Mouse (Mus musculus) cerebellum, adult 2 months (tissue): ENCODE results near the gene Tubd1. TPM values are rescaled to one million over a fixed set of nuclear protein-coding genes. Genes with fewer than 3 reads are reported as not detected.

ENCODE experiments used
- DNase-seq, 2 experiments: peaks; one replicate each; pipeline ENCODE4 v3.0.0; 2021
- H3K27ac ChIP-seq: fragments of 200-500 bp; 2 replicates; pipeline ENCODE4 v1.5.1; 2012; ENCODE audit warnings: low read length, control low read depth, inconsistent platforms; ENCODE audit not compliant: insufficient read depth
- H3K27me3 ChIP-seq: fragments of 200-500 bp; 2 replicates; pipeline ENCODE4 v1.6.1; 2012; ENCODE audit warnings: inconsistent platforms, mild to moderate bottlenecking, low read length, moderate library complexity; ENCODE audit not compliant: control insufficient read depth, insufficient read depth
- H3K4me1 ChIP-seq: fragments of 200-500 bp; 2 replicates; pipeline ENCODE4 v1.6.1; 2011; ENCODE audit warnings: low read length; ENCODE audit not compliant: control insufficient read depth, insufficient read depth
- H3K4me3 ChIP-seq: fragments of 200-500 bp; replicated peaks from 2 replicates; pipeline ENCODE3; 2011; ENCODE audit warnings: mild to moderate bottlenecking, low read depth, low read length, control low read depth; ENCODE audit not compliant: insufficient read depth
- CTCF ChIP-seq: fragments of 200-500 bp; IDR thresholded peaks from 2 replicates; pipeline ENCODE4 v1.5.1; 2011; ENCODE audit warnings: low read depth, mild to moderate bottlenecking, control low read depth, low read length, moderate library complexity, borderline replicate concordance; ENCODE audit not compliant: insufficient read depth
- POLR2A ChIP-seq: fragments of 200-500 bp; IDR thresholded peaks from 2 replicates; pipeline ENCODE4 v1.6.1; 2011; ENCODE audit warnings: low read length, control low read depth, borderline replicate concordance; ENCODE audit not compliant: insufficient read depth
- WGBS: fragments of 180-500 bp; shearing (Covaris S2); methylation state at CpG from one replicate; pipeline ENCODE4 v1.1.7; 2018; 5-methylcytosine and 5-hydroxymethylcytosine counted together
- polyA plus RNA-seq: library from polyadenylated mRNA; depleted of rRNA; stranded (reverse); fragments of >200 nt; gene quantifications from 2 replicates; pipeline ENCODE4 v1.2.3, GENCODE M21; 2012

Gene Tubd1
- polyA plus RNA-seq, 1 experiment, result 4.0 TPM

DNA sequence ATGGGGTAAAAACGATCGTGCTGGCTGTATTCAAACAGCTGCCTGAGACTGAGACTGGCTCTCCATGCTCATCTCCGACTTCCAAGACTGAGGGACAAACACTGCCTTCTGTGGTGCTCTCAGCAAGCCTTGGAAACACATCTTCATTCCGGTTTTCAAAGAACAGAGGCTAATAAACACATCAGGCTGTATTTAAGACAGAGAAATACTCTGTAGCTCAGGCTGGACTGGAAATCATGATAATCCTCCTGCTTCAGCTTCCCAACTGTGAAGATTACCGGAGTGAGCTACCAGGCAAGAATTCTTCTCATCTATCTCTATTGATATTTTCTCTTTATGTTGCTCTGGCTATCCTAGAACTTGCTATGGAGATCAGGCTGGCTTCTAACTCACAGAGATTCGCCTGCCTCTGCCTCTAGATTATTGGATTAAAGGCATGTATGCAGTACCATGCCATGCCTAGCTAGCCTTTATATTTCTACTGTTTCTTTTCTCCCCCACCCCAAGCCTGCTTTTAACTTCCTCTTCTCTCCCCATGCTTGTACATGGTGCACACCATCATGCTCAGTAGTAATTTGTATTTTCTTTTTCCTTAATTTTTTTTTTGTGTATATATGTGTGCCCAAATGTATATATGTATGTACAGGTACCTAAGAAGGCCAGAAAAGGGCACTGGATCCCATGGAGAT is 49.5 kb downstream of the Tubd1 start:
- no peak overlapping the region for H3K27ac ChIP-seq
- TF ChIP-seq POLR2A, result no peak
- no peak for TF ChIP-seq CTCF
- 77% methylated on average over 6 of the region's 6 CpGs for WGBS
- H3K4me1 ChIP-seq, result no peaks in the 10 kb centered on the region
- no peaks in the 10 kb centered on the region for H3K27me3 ChIP-seq
- no peak overlapping the region for H3K4me3 ChIP-seq
- DNase-seq, result no peak

DNA sequence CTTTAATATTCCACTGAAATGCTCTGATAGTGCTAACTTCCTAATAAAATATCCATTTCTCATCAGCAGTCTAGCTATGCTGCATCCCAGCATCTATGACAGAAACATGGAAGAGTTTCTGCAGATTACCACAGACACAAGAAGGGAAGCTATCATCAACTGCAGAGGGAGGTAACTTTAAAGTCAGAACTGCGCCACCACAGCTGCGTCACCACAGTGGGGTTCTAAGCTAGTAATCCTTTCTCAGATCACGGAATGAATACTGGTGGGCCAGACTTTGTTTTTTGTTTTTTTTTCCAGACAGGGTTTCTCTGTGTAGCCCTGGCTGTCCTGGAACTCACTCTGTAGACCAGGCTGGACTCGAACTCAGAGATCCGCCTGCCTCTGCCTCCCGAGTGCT is 50.6 kb downstream of the Tubd1 start:
- Histone ChIP-seq H3K27me3 (no peaks in the 10 kb centered on the region), H3K27ac (no peak overlapping the region), H3K4me3 (no peak overlapping the region), H3K4me1 (no peaks in the 10 kb centered on the region)
- no peak for DNase-seq
- TF ChIP-seq CTCF, result no peak
- TF ChIP-seq POLR2A, result no peak
- WGBS, result 93% methylated on average over 6 of the region's 6 CpGs

DNA sequence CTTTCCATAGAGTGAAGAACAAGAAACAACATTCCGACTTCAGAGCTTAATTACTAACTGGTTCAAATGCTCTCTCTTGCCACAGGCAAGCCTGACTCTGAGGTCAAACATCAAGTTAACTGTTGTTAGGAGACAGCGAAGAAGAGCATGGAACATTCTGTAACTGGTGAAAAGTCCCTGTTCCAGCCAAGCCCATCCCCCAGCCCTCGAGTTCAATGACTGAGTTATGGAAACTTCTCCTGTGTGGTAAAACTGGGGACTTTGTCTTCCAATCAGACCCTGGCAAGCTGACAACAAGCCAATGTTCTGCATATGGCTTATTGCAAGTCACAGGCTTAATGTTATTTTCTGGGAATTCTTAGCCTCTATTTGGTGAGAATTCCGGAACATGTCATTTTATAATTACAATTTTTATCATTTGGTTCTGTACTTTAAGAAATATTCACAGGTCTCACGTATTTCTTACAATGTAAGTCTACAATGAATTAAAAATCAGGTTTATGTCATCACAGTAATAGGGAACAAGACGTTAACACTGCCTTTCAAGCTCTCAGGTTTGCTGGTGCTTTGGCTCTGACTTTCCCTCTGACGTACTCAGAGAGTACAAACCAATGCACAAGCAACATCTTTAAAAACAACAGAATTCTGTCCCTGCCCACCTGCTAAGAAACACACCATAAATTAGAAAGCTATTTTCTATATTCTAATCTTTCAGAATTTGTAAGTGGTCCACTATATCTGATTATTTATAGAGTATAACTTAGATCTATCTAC is 51.6 kb downstream of the Tubd1 start:
- no peaks in the 10 kb centered on the region for H3K27me3 ChIP-seq
- H3K27ac ChIP-seq, result no peak overlapping the region
- no peak for TF ChIP-seq CTCF
- TF ChIP-seq POLR2A, result no peak
- no peaks in the 10 kb centered on the region for H3K4me1 ChIP-seq
- 80% methylated on average over 7 of the region's 7 CpGs for WGBS
- H3K4me3 ChIP-seq, result no peak overlapping the region
- DNase-seq, result peak in 1 of 2 experiments; percentile 12

DNA sequence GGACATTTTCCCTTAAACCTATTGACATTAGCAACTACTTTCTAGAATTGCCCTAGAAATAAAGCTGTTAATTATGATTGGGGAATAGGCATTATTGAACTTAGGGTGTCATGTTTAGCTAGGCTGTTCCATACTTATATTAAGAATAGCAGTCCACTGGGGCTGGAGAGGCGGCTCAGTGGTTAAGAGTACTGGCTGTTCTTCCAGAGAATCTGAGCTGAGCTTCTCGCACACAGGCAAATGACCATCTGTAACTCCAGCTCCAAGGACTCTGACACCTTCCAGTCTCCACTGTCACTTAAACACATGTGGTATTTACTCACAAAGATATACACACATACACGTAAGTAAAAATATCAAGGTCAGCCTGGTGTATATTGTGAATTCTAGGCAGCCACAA is 52.2 kb downstream of the Tubd1 start:
- Histone ChIP-seq H3K27me3 (no peaks in the 10 kb centered on the region), H3K27ac (no peak overlapping the region), H3K4me1 (no peaks in the 10 kb centered on the region), H3K4me3 (no peak overlapping the region)
- DNase-seq, result no peak
- 89% methylated on average over 3 of the region's 3 CpGs for WGBS
- TF ChIP-seq CTCF (no peak), POLR2A (no peak)

DNA sequence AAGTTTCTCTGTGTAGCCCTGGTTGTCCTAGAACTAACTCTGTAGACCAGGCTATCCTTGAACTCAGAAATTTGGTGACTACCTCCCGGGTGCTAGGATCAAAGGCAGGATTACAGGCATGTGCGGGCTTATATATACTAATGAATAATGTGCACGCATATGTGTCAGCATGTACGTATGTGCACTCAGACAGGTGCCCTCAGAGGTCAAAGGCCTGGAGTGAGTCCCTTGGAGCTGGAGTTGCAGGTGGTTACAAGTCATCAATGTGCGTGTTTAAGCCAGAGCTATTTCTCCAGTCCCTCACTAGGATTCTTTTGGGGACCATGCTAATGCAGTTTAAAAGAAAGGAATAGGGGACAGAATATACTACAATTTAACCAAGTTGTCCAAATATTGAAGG is 53.4 kb downstream of the Tubd1 start:
- Histone ChIP-seq H3K27me3 (no peaks in the 10 kb centered on the region), H3K4me1 (no peaks in the 10 kb centered on the region), H3K27ac (no peak overlapping the region), H3K4me3 (no peak overlapping the region)
- no peak for TF ChIP-seq POLR2A
- no peak for TF ChIP-seq CTCF
- 91% methylated on average over 5 of the region's 5 CpGs for WGBS
- no peak for DNase-seq

DNA sequence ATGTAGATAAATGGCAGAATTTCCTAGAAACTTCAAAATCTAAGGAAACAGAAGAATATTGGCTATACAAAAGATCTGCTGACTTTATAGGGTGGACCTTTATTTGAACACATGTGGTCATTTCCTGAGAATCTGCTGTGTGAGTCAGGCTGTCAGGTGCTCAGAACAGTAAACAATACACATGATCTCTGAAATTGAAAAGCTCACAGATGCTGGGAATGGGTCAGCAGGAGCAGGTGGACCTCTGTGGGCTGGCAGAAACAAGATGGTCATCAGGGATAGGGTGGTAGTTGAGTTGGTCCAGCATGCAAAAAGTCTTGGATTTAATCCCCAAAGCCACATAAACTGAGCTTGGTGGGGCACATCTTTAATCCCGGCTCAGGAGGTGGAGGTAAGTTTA is 53.8 kb downstream of the Tubd1 start:
- H3K27ac ChIP-seq, result no peak overlapping the region
- WGBS, result 83% methylated on average over 1 of the region's 1 CpGs
- TF ChIP-seq POLR2A, result no peak
- no peak for TF ChIP-seq CTCF
- H3K4me1 ChIP-seq, result no peaks in the 10 kb centered on the region
- DNase-seq, result no peak
- H3K27me3 ChIP-seq, result no peaks in the 10 kb centered on the region
- no peak overlapping the region for H3K4me3 ChIP-seq

DNA sequence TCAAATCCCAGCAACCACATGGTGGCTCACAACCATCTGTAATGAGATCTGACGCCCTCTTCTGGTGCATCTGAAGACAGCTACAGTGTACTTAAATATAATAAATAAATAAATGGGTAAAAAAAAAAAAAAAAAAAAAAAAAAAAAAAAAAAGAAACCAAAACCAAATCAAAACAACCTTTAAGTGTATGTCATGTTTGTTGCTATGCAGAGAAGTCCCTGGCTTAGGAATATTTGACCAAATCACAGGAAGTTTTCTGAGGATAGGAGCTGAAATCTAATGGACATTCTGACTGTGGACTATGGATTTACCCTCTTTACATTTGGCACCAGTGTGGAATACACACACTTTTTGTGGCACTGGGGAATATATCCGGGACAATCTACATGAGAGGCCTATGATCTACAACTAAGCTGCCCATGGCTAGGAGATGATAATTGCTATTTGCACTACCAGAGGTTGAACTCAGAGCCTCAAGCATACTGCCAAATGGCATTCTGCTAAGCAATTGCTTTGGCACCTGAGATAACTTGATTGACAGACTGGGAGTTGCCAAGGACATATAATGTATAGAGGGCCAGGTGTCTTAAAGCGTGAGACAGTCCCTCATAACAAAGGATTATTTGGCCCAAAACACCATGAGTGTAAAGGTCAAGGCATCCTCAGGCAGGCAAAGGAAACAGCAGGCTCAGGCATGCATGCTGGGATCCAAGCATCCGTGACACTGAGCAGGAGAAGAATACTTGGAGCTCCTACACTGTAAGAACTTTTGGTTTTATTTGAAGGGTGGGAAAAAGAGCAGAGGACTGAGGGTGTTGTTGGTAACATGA is 54.8 kb downstream of the Tubd1 start:
- Histone ChIP-seq H3K4me1 (no peaks in the 10 kb centered on the region), H3K27ac (no peak overlapping the region), H3K4me3 (no peak overlapping the region), H3K27me3 (no peaks in the 10 kb centered on the region; the same call in 1 of the 2 replicates)
- no peak for TF ChIP-seq CTCF
- no peak for TF ChIP-seq POLR2A
- no peak for DNase-seq
- WGBS, result 62% methylated on average over 4 of the region's 4 CpGs

DNA sequence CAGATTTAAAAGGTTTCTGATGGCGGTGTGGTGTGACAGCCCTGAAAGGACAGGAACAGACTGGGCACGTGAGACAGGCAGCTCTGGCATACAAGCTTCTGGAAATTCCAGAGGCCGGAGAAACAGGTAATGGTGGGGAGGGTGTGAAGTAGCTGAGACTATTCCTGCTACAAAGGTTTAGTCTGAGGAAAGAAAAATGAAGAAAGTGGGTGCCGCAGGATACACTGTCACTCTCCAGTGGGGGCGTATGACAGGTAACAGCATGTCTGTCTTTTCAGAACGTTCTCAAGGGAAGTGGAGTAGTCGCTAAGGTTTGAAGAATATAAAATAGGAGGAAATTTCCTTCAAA is 55.4 kb downstream of the Tubd1 start:
- 92% methylated on average over 7 of the region's 7 CpGs for WGBS
- H3K4me3 ChIP-seq, result no peak overlapping the region

More for the DNA sequence above, 55.4 kb downstream of the Tubd1 start:
- H3K4me1 ChIP-seq, result no peaks in the 10 kb centered on the region
- TF ChIP-seq POLR2A (no peak), CTCF (no peak)
- no peak for DNase-seq
- no peak overlapping the region for H3K27ac ChIP-seq
- H3K27me3 ChIP-seq, result no peaks in the 10 kb centered on the region; the same call in 1 of the 2 replicates
